Mouse (Mus musculus) midbrain, embryonic 11.5 days (tissue): ENCODE data around the gene Dpep3. TPM values are rescaled to one million over a fixed set of nuclear protein-coding genes. Genes with fewer than 3 reads are reported as not detected.

Experiments
- ATAC-seq: fragments of 200-750 bp; cut with Nextera tagmentation; 2 replicates; pipeline ENCODE4 v1.8.0; 2017; ENCODE audit warnings: moderate TSS enrichment, moderate library complexity; ENCODE audit not compliant: low FRiP score
- DNase-seq: peaks from one replicate; pipeline ENCODE4 v3.0.0; 2015; ENCODE audit warnings: low spot score; ENCODE audit errors: missing footprints
- H3K27ac ChIP-seq: fragments of 300-500 bp; sonication (generic); 2 replicates; pipeline ENCODE4 v1.5.1; 2014; ENCODE audit warnings: low read depth, low read length
- H3K27me3 ChIP-seq: fragments of 300-500 bp; sonication (generic); 2 replicates; pipeline ENCODE4 v1.6.1; 2014; ENCODE audit warnings: mild to moderate bottlenecking, low read length, moderate library complexity, mixed read lengths; ENCODE audit not compliant: control insufficient read depth, insufficient read depth
- H3K36me3 ChIP-seq: fragments of 300-500 bp; sonication (generic); 2 replicates; pipeline ENCODE4 v1.6.1; 2014; ENCODE audit warnings: mild to moderate bottlenecking, low read length, moderate library complexity, mixed read lengths; ENCODE audit not compliant: control insufficient read depth, insufficient read depth
- H3K4me1 ChIP-seq: fragments of 300-500 bp; sonication (generic); 2 replicates; pipeline ENCODE4 v1.6.1; 2014; ENCODE audit warnings: low read length; ENCODE audit not compliant: control insufficient read depth, insufficient read depth
- H3K4me2 ChIP-seq: fragments of 300-500 bp; sonication (generic); 2 replicates; pipeline ENCODE4 v1.6.1; 2014; ENCODE audit warnings: mild to moderate bottlenecking, moderate library complexity
- H3K4me3 ChIP-seq: fragments of 300-500 bp; sonication (generic); 2 replicates; pipeline ENCODE4 v1.5.1; 2014; ENCODE audit warnings: low read depth, low read length
- H3K9ac ChIP-seq: fragments of 300-500 bp; sonication (generic); 2 replicates; pipeline ENCODE4 v1.6.1; 2014; ENCODE audit warnings: low read length
- H3K9me3 ChIP-seq: fragments of 300-500 bp; sonication (generic); 2 replicates; pipeline ENCODE4 v1.6.1; 2016; ENCODE audit warnings: low read length; ENCODE audit not compliant: control insufficient read depth
- WGBS: fragments of 180-500 bp; shearing (Covaris S2); extraction: QIAGEN DNeasy Blood & Tissue Kit; methylation state at CpG from one replicate; pipeline ENCODE4 v1.1.7; 2014; 5-methylcytosine and 5-hydroxymethylcytosine counted together
- polyA plus RNA-seq: library from polyadenylated mRNA; unstranded; fragments of >200 nt; fragmentation: Nextera tagmentation; extraction: Ambion mirVana; gene quantifications from 2 replicates; pipeline ENCODE4 v1.2.1, GENCODE M21; 2014

Dpep3 gene
- polyA plus RNA-seq, 1 experiment from 2014 or later: not detected

GRCm38 (mm10) chr8:106007135-106007534, 27.9 kb upstream of the Dpep3 start:
- no peak for ATAC-seq
- WGBS: 88% methylated on average over 3 of the region's 3 CpGs
- peaks cover 10% of the 10 kb centered on the region for H3K4me1 ChIP-seq

GRCm38 (mm10) chr8:106006413-106006812, 27.2 kb upstream of the Dpep3 start:
- 83% methylated on average over 4 of the region's 4 CpGs for WGBS
- H3K27me3 ChIP-seq: no peaks in the 10 kb centered on the region
- H3K4me1 ChIP-seq: peaks cover 10% of the 10 kb centered on the region
- H3K36me3 ChIP-seq: no peaks in the 10 kb centered on the region
- no peak for ATAC-seq
- DNase-seq: no peak
- no peak overlapping the region for H3K27ac ChIP-seq
- no peak overlapping the region for H3K4me2 ChIP-seq
- H3K4me3 ChIP-seq: no peak overlapping the region
- H3K9me3 ChIP-seq: no peaks in the 10 kb centered on the region
- H3K9ac ChIP-seq: no peak overlapping the region

More at GRCm38 (mm10) chr8:106007135-106007534, 27.9 kb upstream of the Dpep3 start:
- Histone ChIP-seq H3K27ac (no peak overlapping the region), H3K27me3 (no peaks in the 10 kb centered on the region), H3K36me3 (no peaks in the 10 kb centered on the region), H3K9me3 (no peaks in the 10 kb centered on the region), H3K4me2 (no peak overlapping the region), H3K9ac (no peak overlapping the region), H3K4me3 (no peak overlapping the region)
- DNase-seq: no peak

DNA sequence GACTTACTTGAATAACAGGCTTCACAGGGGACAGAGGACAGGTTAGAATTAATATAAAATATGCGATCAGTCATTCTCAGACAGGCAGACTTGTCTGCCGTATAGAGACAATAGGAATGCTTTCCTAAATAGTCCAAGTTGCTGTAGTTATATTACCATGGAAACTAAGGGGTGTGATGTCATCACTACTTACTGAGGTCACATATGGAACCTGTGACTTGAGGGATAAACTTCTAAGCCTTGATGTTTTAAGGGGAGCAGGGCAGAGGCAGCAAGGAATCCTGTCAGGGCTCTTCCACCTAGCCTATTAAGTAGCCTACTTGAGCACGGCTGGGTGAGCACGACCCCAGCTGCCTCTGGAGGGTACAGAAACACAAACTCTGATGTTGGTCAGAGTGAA, 26.6 kb upstream of the Dpep3 start, which contains the start of gene Dpep2nb:
Gene Dpep2nb, minus strand, starts transcription at position 101 of the 400 bp plus-strand sequence.
- Histone ChIP-seq H3K9me3 (no peaks in the 10 kb centered on the region), H3K4me3 (no peak within 1 kb of the TSS), H3K27me3 (no peaks in the 10 kb centered on the region), H3K4me2 (no peak within 1 kb of the TSS), H3K9ac (no peak within 1 kb of the TSS), H3K4me1 (peaks cover 10% of the 10 kb centered on the region), H3K36me3 (no peaks in the 10 kb centered on the region), H3K27ac (no peak within 1 kb of the TSS)
- ATAC-seq (no peak), DNase-seq (no peak)
- 75% methylated on average over 4 of the region's 4 CpGs for WGBS

- WGBS: 83% methylated on average over 8 of the region's 8 CpGs
- H3K9me3 ChIP-seq: no peaks in the 10 kb centered on the region
- H3K27ac ChIP-seq: no peak overlapping the region
- ATAC-seq (no peak), DNase-seq (no peak)
- H3K4me3 ChIP-seq: no peak overlapping the region
- no peak overlapping the region for H3K4me2 ChIP-seq
- H3K4me1 ChIP-seq: peaks cover under 1% of the 10 kb centered on the region; the same call in 1 of the 2 replicates
- H3K9ac ChIP-seq: no peak overlapping the region
- no peaks in the 10 kb centered on the region for H3K27me3 ChIP-seq
- no peaks in the 10 kb centered on the region for H3K36me3 ChIP-seq
Observed at GRCm38 (mm10) chr8:106004538-106005207, 25.4 kb upstream of the Dpep3 start.

DNA sequence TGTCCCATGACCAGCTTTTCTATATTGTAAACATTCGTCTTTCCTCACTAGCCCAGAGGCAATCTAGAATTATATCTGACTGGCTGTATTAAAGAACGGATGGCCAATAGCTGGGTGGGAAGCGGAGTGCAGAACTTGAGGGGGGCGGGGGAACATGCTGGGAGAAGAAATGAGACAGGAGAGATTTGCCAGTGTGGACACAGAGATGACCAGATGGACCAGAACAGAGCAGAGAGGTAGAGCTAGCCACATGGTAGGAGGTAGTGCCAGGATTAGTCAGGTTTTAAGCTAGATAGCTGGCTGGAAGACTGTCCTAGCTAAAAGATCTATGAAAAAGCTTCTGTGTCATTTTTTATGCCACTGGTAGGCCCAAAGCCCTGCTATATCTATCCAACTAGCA, 22.7 kb upstream of the Dpep3 start:
- Histone ChIP-seq H3K4me3 (no peak overlapping the region), H3K27me3 (no peaks in the 10 kb centered on the region), H3K9ac (no peak overlapping the region), H3K36me3 (no peaks in the 10 kb centered on the region), H3K4me1 (no peaks in the 10 kb centered on the region), H3K4me2 (no peak overlapping the region), H3K9me3 (no peaks in the 10 kb centered on the region), H3K27ac (no peak overlapping the region)
- DNase-seq (no peak), ATAC-seq (no peak)
- 79% methylated on average over 4 of the region's 4 CpGs for WGBS

- no peaks in the 10 kb centered on the region for H3K36me3 ChIP-seq
- H3K9ac ChIP-seq: no peak overlapping the region
- DNase-seq: no peak
- no peaks in the 10 kb centered on the region for H3K27me3 ChIP-seq
- no peak for ATAC-seq
- H3K4me1 ChIP-seq: no peaks in the 10 kb centered on the region
- no peak overlapping the region for H3K4me2 ChIP-seq
- H3K27ac ChIP-seq: no peak overlapping the region
- no peak overlapping the region for H3K4me3 ChIP-seq
- 89% methylated on average over 2 of the region's 2 CpGs for WGBS
- H3K9me3 ChIP-seq: no peaks in the 10 kb centered on the region
Observed at GRCm38 (mm10) chr8:105998971-105999370, 19.7 kb upstream of the Dpep3 start.

GRCm38 (mm10) chr8:105996359-105996758, 17.1 kb upstream of the Dpep3 start:
- no peak for DNase-seq
- H3K4me2 ChIP-seq: no peak overlapping the region
- H3K27ac ChIP-seq: no peak overlapping the region
- H3K36me3 ChIP-seq: no peaks in the 10 kb centered on the region
- H3K4me3 ChIP-seq: no peak overlapping the region
- H3K27me3 ChIP-seq: no peaks in the 10 kb centered on the region
- ATAC-seq: no peak
- no peaks in the 10 kb centered on the region for H3K4me1 ChIP-seq
- no peaks in the 10 kb centered on the region for H3K9me3 ChIP-seq
- H3K9ac ChIP-seq: no peak overlapping the region
- WGBS: 86% methylated on average over 7 of the region's 7 CpGs

GRCm38 (mm10) chr8:105993226-105993625, 14.0 kb upstream of the Dpep3 start:
- no peaks in the 10 kb centered on the region for H3K4me1 ChIP-seq
- H3K4me2 ChIP-seq: no peak overlapping the region
- no peaks in the 10 kb centered on the region for H3K9me3 ChIP-seq
- H3K27ac ChIP-seq: no peak overlapping the region
- no peak for DNase-seq
- 61% methylated on average over 4 of the region's 4 CpGs for WGBS
- H3K9ac ChIP-seq: no peak overlapping the region
- no peaks in the 10 kb centered on the region for H3K27me3 ChIP-seq
- no peak for ATAC-seq
- no peak overlapping the region for H3K4me3 ChIP-seq
- no peaks in the 10 kb centered on the region; the same call in 1 of the 2 replicates for H3K36me3 ChIP-seq

DNA sequence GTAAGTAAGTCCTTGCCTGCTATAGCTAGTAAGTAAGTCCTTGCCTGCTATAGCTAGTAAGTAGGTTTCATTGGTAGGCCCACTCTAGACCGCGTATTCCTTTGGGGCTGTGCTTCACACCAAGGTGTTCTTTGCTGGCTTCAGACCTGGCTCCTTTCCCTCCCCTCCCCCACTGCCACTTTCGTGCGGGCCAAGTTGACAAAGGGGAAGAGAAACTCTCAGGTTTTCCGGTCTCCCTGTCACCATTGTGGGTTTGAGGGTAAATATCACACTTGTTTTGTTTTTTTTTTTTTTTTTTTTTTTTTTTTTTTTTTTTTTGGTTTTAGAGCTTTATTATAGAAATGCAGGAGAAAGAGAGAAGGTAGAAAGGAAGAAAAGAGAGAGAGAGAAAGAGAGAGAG, 13.3 kb upstream of the Dpep3 start:
- H3K27me3 ChIP-seq: no peaks in the 10 kb centered on the region
- no peaks in the 10 kb centered on the region for H3K4me1 ChIP-seq
- H3K9ac ChIP-seq: no peak overlapping the region
- DNase-seq (no peak), ATAC-seq (no peak)
- no peaks in the 10 kb centered on the region for H3K9me3 ChIP-seq
- WGBS: 82% methylated on average over 5 of the region's 5 CpGs
- H3K4me3 ChIP-seq: no peak overlapping the region
- H3K36me3 ChIP-seq: no peaks in the 10 kb centered on the region; the same call in 1 of the 2 replicates
- H3K4me2 ChIP-seq: no peak overlapping the region
- no peak overlapping the region for H3K27ac ChIP-seq
